15 mouse cellular contexts compared by ENCODE assay signal in the genomic region with DNA sequence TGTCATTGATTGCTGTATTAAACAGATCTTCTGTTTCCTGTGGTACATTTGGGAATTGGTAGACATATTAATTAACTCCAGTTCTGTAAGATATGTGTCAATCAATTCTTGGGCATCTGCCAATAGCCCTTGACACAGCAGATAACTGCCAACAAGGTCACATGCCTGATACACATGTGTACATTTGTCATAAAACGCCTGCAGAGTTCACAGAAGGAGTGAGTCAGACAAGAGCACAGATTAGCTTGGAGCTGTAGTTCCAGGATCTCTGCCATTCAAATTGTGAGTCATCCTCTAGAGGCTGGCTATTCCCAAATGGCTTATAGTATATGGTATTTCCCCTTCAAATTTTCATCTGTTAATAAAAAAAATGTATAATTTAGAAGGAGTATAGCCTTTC.
DNase-seq lines count a peak whose midpoint lies in the region; ATAC-seq and TF ChIP-seq lines count a peak whose summit lies in the region.
"Had no signal": no experiment of that assay in that cellular context is flagged by ENCODE, and none has a peak within 500 bp of the region (broad histone marks: within the 10 kb centered on the region; RNA-seq: fewer than 3 reads in every experiment).

No protein-coding gene starts in this region.

- peak; percentile 32; the same call in 1 of the 2 replicates for ATAC-seq in forebrain, postnatal 0 days
- no peak for ATAC-seq in forebrain, embryonic 12.5 days (ENCODE audit: low FRiP score)
- ATAC-seq in lung, embryonic 14.5 days (ENCODE audit: insufficient read depth): no peak

- no peak for DNase-seq in forebrain, postnatal 0 days
- DNase-seq in lung, embryonic 14.5 days: peak; percentile 33
- no peak for DNase-seq in lung, postnatal 14 days
- peak; percentile 89 for DNase-seq in NIH3T3 (ENCODE audit: low read depth)
- DNase-seq in layer of hippocampus, adult 9-11 months: peak; percentile 74
- DNase-seq in urinary bladder, postnatal 36 days (ENCODE audit: low spot score in 2 of 2): no peak
- DNase-seq: cerebellum, adult 9-10 months; gastrocnemius, postnatal 14 days; heart, postnatal 10 days; kidney, adult 9 months; lung, postnatal 4 days; right cerebral cortex, postnatal 14 days had no signal

- H3K27ac ChIP-seq in forebrain, postnatal 0 days (ENCODE audit: low read depth, low read length): no peak overlapping the region
- no peak overlapping the region for H3K27ac ChIP-seq in forebrain, embryonic 12.5 days
- no peak overlapping the region for H3K27ac ChIP-seq in lung, embryonic 14.5 days (ENCODE audit: low read depth)
- H3K27ac ChIP-seq: embryonic facial prominence, embryonic 15.5 days; limb, embryonic 12.5 days had no signal

- no peaks in the 10 kb centered on the region for H3K4me1 ChIP-seq in forebrain, postnatal 0 days (ENCODE audit: insufficient read depth)
- H3K4me1 ChIP-seq in forebrain, embryonic 12.5 days: no peaks in the 10 kb centered on the region
- H3K4me1 ChIP-seq in lung, embryonic 14.5 days (ENCODE audit: insufficient read depth): no peaks in the 10 kb centered on the region
- H3K4me1 ChIP-seq: embryonic facial prominence, embryonic 15.5 days; limb, embryonic 12.5 days had no signal

- H3K9ac ChIP-seq in forebrain, postnatal 0 days: no peak overlapping the region
- H3K9ac ChIP-seq in forebrain, embryonic 12.5 days: no peak overlapping the region
- H3K9ac ChIP-seq in lung, embryonic 14.5 days: no peak overlapping the region
- H3K9ac ChIP-seq: embryonic facial prominence, embryonic 15.5 days; limb, embryonic 12.5 days had no signal

- no peak for TF ChIP-seq CTCF in forebrain, postnatal 0 days (IDR thresholded peaks at IDR 0.05; ENCODE audit: low read depth)
- no peak for TF ChIP-seq CTCF in lung, embryonic 14.5 days (IDR thresholded peaks at IDR 0.05; ENCODE audit: low read depth)

- WGBS in forebrain, postnatal 0 days: 52% methylated on average over 1 of the region's 1 CpGs
- 67% methylated on average over 1 of the region's 1 CpGs for WGBS in forebrain, embryonic 12.5 days
- WGBS in lung, embryonic 14.5 days: 43% methylated on average over 1 of the region's 1 CpGs

- H3K4me2 ChIP-seq in forebrain, postnatal 0 days (ENCODE audit: low read depth): no peak overlapping the region
- no peak overlapping the region for H3K4me2 ChIP-seq in forebrain, embryonic 12.5 days
- no peak overlapping the region for H3K4me2 ChIP-seq in lung, embryonic 14.5 days
- H3K4me2 ChIP-seq: embryonic facial prominence, embryonic 15.5 days; limb, embryonic 12.5 days had no signal

- no peaks in the 10 kb centered on the region for H3K9me3 ChIP-seq in forebrain, postnatal 0 days (ENCODE audit: low read length)
- no peaks in the 10 kb centered on the region for H3K9me3 ChIP-seq in forebrain, embryonic 12.5 days
- no peaks in the 10 kb centered on the region for H3K9me3 ChIP-seq in lung, embryonic 14.5 days (ENCODE audit: low read depth, low read length)
- H3K9me3 ChIP-seq: embryonic facial prominence, embryonic 15.5 days; limb, embryonic 12.5 days had no signal

- H3K4me3 ChIP-seq in forebrain, postnatal 0 days (ENCODE audit: low read depth, low read length): no peak overlapping the region
- no peak overlapping the region for H3K4me3 ChIP-seq in forebrain, embryonic 12.5 days (replicated peaks)
- no peak overlapping the region for H3K4me3 ChIP-seq in lung, embryonic 14.5 days (ENCODE audit: low read depth, low read length)
- H3K4me3 ChIP-seq: embryonic facial prominence, embryonic 15.5 days; limb, embryonic 12.5 days had no signal

- no peaks in the 10 kb centered on the region for H3K27me3 ChIP-seq in forebrain, postnatal 0 days (ENCODE audit: insufficient read depth, low read length)
- H3K27me3 ChIP-seq in forebrain, embryonic 12.5 days: no peaks in the 10 kb centered on the region
- H3K27me3 ChIP-seq in lung, embryonic 14.5 days (ENCODE audit: insufficient read depth, low read length): no peaks in the 10 kb centered on the region
- H3K27me3 ChIP-seq: embryonic facial prominence, embryonic 15.5 days; limb, embryonic 12.5 days had no signal

- H3K36me3 ChIP-seq in forebrain, postnatal 0 days (ENCODE audit: insufficient read depth): no peaks in the 10 kb centered on the region
- no peaks in the 10 kb centered on the region for H3K36me3 ChIP-seq in forebrain, embryonic 12.5 days (replicated peaks)
- H3K36me3 ChIP-seq in lung, embryonic 14.5 days (ENCODE audit: insufficient read depth): 0 out of 2 replicates have a peak, but pooled peaks cover 8% of the 10 kb centered on the region
- H3K36me3 ChIP-seq: embryonic facial prominence, embryonic 15.5 days; limb, embryonic 12.5 days had no signal

Comparison
In these comparisons a context has a peak if more than half of its experiments do, and no peak if none do; other contexts are left out.
1. DNase-seq: peak in lung, embryonic 14.5 days (single experiment), NIH3T3 (single experiment) and layer of hippocampus, adult 9-11 months (single experiment); none in forebrain, postnatal 0 days (single experiment), lung, postnatal 14 days (single experiment) and urinary bladder, postnatal 36 days (0 of 2).